Mouse (Mus musculus) liver, adult 2 months (tissue): ENCODE data around the gene Ptgfrn.

Source experiments
- CTCF ChIP-seq: fragments of 200-500 bp; IDR thresholded peaks from 2 replicates; pipeline ENCODE4 v1.5.1; 2011; ENCODE audit warnings: low read depth, low read length, control low read depth
- POLR2A ChIP-seq: fragments of 200-500 bp; IDR thresholded peaks from 2 replicates; pipeline ENCODE4 v1.6.1; 2011; ENCODE audit warnings: low read length, control low read depth; ENCODE audit not compliant: insufficient read depth; ENCODE audit errors: extremely low read depth

DNA sequence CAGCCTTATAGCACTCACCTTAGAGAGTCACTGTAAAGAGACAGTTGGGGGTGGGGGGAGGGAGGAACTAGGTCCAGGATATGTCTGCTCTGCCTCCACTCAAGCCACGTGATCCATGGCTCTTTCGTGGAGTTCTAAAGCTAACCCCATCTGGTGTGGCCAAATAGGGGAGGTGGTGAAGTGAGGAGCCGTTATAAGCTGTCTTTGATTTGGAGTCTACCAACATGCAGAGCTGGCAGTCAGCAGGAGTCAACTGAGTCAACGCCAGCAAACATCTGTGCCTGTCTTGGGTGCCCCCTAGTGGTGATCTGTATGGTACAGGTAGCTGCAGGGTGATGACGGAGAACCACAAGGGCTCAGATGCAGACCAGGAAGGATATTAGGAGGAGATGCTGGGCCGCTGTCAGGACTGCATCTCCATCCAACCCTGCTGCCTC, 111.2 kb downstream of the Ptgfrn start:
- TF ChIP-seq CTCF (peak; percentile 92), POLR2A (no peak)
